Mouse (Mus musculus) kidney, postnatal 10 days (tissue): ENCODE data around the gene Slbp.

Source experiments
- DNase-seq: peaks from one replicate; pipeline ENCODE4 v3.0.0; 2021; ENCODE audit warnings: mixed read lengths

Slbp gene

GRCm38 (mm10) chr5:33651921-33652782 lies at the start of gene Slbp:
Slbp (minus strand) TSS chr5:33652574.
- peak; percentile 98 for DNase-seq

- no peak for DNase-seq
Measured at GRCm38 (mm10) chr5:33701832-33702231, 49.5 kb upstream of the Slbp start.

GRCm38 (mm10) chr5:33700010-33700409 lies 47.6 kb upstream of the Slbp start:
- no peak for DNase-seq

- no peak for DNase-seq
Measured at GRCm38 (mm10) chr5:33698669-33699068, 46.3 kb upstream of the Slbp start.

- DNase-seq, result no peak
Measured at GRCm38 (mm10) chr5:33697947-33698512, 45.7 kb upstream of the Slbp start.

GRCm38 (mm10) chr5:33697534-33697933 lies 45.2 kb upstream of the Slbp start:
- DNase-seq, result no peak

- DNase-seq, result no peak
Measured at GRCm38 (mm10) chr5:33696430-33696829, 44.1 kb upstream of the Slbp start.

GRCm38 (mm10) chr5:33695718-33696121 lies 43.3 kb upstream of the Slbp start:
- no peak for DNase-seq

GRCm38 (mm10) chr5:33694848-33695717 lies 42.7 kb upstream of the Slbp start:
- peak; percentile 83 for DNase-seq

- DNase-seq, result no peak
Measured at GRCm38 (mm10) chr5:33694461-33694847, 42.1 kb upstream of the Slbp start.

- peak; percentile 75 for DNase-seq
Measured at GRCm38 (mm10) chr5:33692393-33692792, 40.0 kb upstream of the Slbp start.

- DNase-seq, result peak; percentile 66
Measured at GRCm38 (mm10) chr5:33689852-33690645, 37.7 kb upstream of the Slbp start.

- peak; percentile 43 for DNase-seq
Measured at GRCm38 (mm10) chr5:33689221-33689844, 37.0 kb upstream of the Slbp start.

- no peak for DNase-seq
Measured at GRCm38 (mm10) chr5:33688278-33689220, 36.2 kb upstream of the Slbp start.

GRCm38 (mm10) chr5:33687142-33687541 lies 34.8 kb upstream of the Slbp start:
- peak; percentile 45 for DNase-seq

GRCm38 (mm10) chr5:33684932-33685331 lies 32.6 kb upstream of the Slbp start:
- no peak for DNase-seq

- peak; percentile 80 for DNase-seq
Measured at GRCm38 (mm10) chr5:33683897-33684652, 31.7 kb upstream of the Slbp start.

- no peak for DNase-seq
Measured at GRCm38 (mm10) chr5:33682963-33683362, 30.6 kb upstream of the Slbp start.

GRCm38 (mm10) chr5:33681611-33682388 lies 29.4 kb upstream of the Slbp start:
- no peak for DNase-seq
